Mouse (Mus musculus): ENCODE measurements at regions not wholly inside any gene's neighbourhood (a gene's known extent, or its start where the extent isn't known, plus 50 kb on each side); places are given as distances from the start of the nearest gene placed in this dataset.

DNA sequence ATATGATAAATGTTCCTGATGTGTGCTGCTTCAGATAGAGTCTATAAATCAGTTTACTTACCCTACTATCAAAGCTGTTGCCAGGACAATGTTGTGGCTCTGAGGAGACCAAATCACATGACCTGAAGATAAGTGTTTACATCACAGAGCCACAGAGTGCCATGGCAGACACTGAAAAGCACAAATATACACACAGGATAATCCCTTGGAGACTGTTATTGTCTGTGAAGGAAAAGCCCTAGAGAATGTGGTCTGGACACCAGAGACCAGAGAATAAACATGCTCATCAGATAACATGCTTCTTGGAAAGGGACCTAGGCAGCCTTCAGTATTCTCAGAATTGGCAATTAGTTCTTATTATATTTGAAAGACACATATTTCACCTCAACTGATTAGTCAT lies 146.5 kb upstream of the Klf6 start:
- DNase-seq (ENCODE audit: low spot score), result no peak

- DNase-seq (ENCODE audit: low spot score), result no peak
Observed at GRCm38 (mm10) chr13:5716749-5717148, 144.5 kb upstream of the Klf6 start.

GRCm38 (mm10) chr13:5723319-5723718 lies 138.0 kb upstream of the Klf6 start:
- no peak for DNase-seq (ENCODE audit: low spot score)

GRCm38 (mm10) chr13:5724364-5724763 lies 136.9 kb upstream of the Klf6 start:
- peak; percentile 33 for DNase-seq (ENCODE audit: low spot score)

- DNase-seq (ENCODE audit: low spot score), result no peak
Observed at GRCm38 (mm10) chr13:5725984-5726383, 135.3 kb upstream of the Klf6 start.

GRCm38 (mm10) chr13:5726446-5726845 lies 134.8 kb upstream of the Klf6 start:
- no peak for DNase-seq (ENCODE audit: low spot score)

- DNase-seq (ENCODE audit: low spot score), result no peak
Observed at GRCm38 (mm10) chr13:5728172-5728571, 133.1 kb upstream of the Klf6 start.

DNA sequence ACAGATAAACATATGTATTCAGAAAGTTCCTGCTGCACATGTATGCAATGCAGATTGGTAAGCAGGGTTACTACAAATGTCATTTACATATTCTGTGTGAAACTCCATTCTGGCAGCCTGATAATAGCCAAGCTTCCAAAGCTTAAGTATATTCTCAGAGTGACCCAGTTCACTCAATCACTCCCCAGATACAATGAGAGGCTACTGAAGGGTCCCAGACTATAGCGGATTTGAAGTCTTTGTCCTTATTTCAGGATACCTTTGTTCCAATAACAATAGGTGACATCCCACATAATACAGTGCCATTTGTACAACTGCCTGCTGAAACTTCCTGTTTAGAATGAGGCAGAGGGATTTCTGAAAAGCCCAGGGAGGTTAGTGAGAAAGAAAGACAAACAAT lies 132.5 kb upstream of the Klf6 start:
- DNase-seq (ENCODE audit: low spot score), result no peak

- DNase-seq (ENCODE audit: low spot score), result no peak
Observed at GRCm38 (mm10) chr13:5729426-5730068, 131.7 kb upstream of the Klf6 start.

DNA sequence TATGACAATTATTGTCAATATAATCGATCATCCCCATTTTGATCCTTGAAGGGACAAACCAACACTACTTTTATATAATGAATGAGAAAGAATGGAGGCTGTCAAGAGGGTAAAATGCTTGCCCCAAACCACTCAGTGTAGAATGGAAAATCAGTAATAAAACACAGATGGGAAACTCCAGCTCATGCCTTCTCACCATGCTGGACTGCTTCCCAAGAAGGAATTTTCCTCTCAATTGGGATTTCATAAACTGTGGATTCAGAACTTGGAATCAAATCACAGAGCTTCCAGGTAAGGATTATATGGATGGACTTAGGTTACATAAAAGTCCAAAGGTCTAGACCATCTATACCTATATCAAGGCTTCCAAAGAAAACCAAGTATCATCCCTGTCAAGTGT lies 129.1 kb upstream of the Klf6 start:
- DNase-seq (ENCODE audit: low spot score), result no peak

DNA sequence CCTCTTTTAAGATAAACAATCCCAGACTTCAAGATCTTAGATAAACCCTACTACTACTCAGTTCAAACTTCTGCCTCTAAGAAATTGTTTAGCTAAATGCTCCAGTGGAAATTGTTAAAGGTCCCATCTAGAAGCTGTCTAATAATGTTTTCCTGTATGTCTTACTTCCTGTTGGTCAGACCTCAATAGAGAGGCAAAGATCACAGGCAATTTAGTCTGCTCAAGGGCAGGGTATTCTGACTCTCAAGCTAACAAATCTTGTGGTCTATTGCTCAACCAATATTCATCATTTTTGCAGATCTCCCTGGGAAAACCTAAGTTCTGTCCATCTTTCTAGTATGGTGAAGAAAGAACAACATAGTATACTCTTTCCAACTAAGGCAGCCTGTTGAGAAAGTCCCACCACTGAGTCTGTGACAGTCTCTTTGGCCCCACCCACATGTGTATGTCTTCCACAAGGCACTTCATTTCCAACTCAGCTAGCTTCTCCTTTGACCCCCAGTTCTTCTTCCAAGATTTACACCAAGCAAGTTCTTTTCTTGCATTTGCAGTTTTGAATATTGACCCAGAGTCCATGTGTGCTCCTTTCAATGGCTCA lies 126.2 kb upstream of the Klf6 start:
- no peak for DNase-seq (ENCODE audit: low spot score)

GRCm38 (mm10) chr13:5736472-5736871 lies 124.8 kb upstream of the Klf6 start:
- DNase-seq (ENCODE audit: low spot score), result no peak

DNA sequence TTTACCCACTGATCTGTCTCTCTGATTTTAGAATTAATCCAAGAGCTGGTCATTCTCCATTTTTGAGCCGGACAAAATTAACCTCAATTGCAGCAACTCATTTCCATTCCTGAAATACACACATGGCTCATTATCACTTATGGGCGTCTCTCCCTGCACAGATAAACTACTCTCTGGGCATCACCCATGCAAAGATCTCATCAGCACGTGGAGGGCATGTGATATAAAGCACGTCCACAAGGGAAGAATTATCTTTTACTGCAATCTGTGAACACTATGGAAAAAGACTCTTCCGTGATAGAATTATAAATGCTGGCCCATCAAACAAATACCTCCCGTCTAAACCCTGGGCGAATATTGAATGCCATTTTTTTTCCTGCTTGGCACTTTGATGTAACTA lies 124.1 kb upstream of the Klf6 start:
- DNase-seq (ENCODE audit: low spot score), result no peak

- DNase-seq (ENCODE audit: low spot score), result no peak
Observed at GRCm38 (mm10) chr13:5740805-5741204, 120.5 kb upstream of the Klf6 start.

DNA sequence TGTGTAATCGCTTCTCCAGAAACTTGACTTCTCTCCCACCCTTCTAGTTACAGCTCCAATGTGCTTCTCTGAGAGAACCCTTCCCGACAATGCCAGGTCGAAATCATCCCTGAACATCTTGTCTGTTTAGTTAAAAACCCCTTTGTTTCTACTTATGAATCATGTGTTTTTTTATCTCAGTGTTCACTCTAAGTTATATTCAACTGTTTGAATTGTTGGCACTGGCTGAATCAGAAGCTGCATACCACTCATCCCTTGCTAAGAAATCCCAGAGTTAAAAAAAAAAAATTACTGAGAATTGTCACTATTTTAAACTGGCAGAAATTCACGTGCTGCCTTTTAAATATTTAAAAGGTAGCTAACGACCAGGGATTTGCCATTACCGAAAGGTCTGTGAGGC lies 116.3 kb upstream of the Klf6 start:
- DNase-seq (ENCODE audit: low spot score), result no peak

DNA sequence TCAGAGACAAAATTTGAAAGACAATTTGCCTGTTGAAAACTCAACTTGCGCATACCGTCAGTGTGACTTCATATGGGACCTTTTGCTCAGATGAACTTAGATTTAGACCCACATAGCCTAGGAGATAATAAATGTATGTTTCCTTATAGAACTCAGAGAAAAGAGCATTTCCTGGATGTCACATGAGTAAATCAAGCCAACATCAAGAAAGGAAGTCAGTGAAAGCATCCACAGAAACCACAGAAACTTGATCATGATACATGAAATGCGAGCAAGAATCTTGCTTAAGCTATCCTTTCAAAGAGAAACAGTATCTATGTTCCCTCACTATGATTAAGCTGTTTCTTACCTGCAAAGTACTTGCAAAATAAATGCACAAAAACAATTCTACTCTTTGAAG lies 104.1 kb upstream of the Klf6 start:
- no peak for DNase-seq (ENCODE audit: low spot score)

DNA sequence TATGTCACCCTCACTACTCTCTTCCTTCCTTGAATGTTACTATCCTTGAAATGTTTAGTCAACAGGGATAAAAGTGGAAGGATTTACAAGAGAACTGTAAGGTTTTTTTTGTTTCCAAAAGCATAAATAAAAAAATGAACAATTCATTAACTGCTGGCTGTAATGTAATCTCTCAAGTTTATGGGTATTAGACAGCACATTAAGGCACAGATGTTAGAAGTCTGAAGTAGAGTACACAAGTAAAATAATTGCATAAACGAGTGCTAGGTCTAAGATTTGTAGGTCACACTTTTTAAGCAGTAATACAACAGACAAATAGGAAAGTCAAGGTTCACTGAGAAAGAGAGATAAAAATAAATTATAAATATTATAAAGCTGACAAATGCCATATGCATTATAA lies 103.3 kb upstream of the Klf6 start:
- DNase-seq (ENCODE audit: low spot score), result no peak

GRCm38 (mm10) chr13:5760030-5760429 lies 101.3 kb upstream of the Klf6 start:
- no peak for DNase-seq (ENCODE audit: low spot score)

DNA sequence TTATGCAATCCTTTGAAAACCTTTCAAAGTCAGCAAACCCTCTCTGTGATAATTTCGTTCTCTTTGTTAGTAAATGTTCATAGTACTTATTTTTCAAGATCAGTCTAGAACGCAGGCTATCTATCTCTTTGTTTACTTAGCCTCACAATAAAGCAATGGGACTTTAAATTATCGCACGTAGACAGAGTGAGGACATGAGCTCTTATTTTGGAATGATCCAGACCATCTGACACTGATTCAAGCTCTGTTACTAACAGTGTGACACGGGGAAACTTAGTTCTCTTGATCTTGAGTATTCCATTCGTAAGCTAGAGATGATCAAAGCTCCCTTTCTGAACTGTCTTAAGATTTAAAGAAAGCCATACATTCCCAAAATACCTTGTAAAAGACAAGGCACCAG lies 94.9 kb upstream of the Klf6 start:
- DNase-seq (ENCODE audit: low spot score), result no peak

- no peak for DNase-seq (ENCODE audit: low spot score)
Observed at GRCm38 (mm10) chr13:5767202-5767601, 94.1 kb upstream of the Klf6 start.

GRCm38 (mm10) chr13:5768699-5769098 lies 92.6 kb upstream of the Klf6 start:
- DNase-seq (ENCODE audit: low spot score), result no peak

GRCm38 (mm10) chr13:5769283-5770260 lies 91.7 kb upstream of the Klf6 start:
- DNase-seq (ENCODE audit: low spot score), result no peak

DNA sequence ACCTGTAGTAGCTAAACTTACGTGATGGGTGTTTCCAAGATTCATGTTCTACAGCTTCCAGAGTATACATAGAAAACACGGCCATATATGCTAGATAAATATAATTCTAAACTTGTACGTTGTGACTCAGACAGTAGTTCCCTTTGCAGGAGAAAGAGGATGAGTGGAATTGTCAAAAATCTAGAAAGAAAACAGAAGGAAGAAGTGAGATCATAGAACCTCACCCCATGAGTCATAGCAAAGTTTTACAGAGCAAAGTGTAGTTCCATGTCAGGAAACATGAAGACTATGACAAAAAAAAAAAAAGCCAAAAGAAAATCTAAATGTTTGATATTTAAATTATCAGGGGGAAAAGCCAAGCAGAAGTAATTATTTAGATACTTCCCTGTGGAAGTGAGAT lies 87.5 kb upstream of the Klf6 start:
- no peak for DNase-seq (ENCODE audit: low spot score)
